Mouse (Mus musculus) myocyte (in vitro differentiated cells): ENCODE results near the gene Kif26b.

Source experiments
- CEBPB ChIP-seq: IDR thresholded peaks from 2 replicates; pipeline ENCODE4 v1.6.1; 2011; ENCODE audit warnings: mild to moderate bottlenecking, moderate library complexity; ENCODE audit not compliant: poor library complexity, insufficient read depth, severe bottlenecking
- E2F4 ChIP-seq: IDR thresholded peaks from one replicate; pipeline ENCODE4 v1.6.1; 2011; ENCODE audit warnings: mild to moderate bottlenecking, control low read depth, moderate library complexity; ENCODE audit not compliant: insufficient read depth
- MAX ChIP-seq: IDR thresholded peaks from one replicate; pipeline ENCODE4 v1.6.1; 2011; ENCODE audit warnings: low read depth, mild to moderate bottlenecking, control low read depth
- MYOD1 ChIP-seq, 3 experiments: IDR thresholded peaks; one replicate each; pipeline ENCODE4 v1.6.1; 2011; ENCODE audit warnings: control low read depth in 2 of 3, low read depth in 2 of 3, mild to moderate bottlenecking in 2 of 3, moderate library complexity in 1 of 3; ENCODE audit not compliant: insufficient read length in 2 of 3, control insufficient read depth in 1 of 3
- MYOG ChIP-seq, 3 experiments: IDR thresholded peaks; one replicate each; pipeline ENCODE4 v1.6.1; 2011; ENCODE audit warnings: control low read depth in 2 of 3, low read depth in 2 of 3, mild to moderate bottlenecking in 2 of 3; ENCODE audit not compliant: insufficient read length in 2 of 3, control insufficient read depth in 1 of 3, insufficient read depth in 1 of 3
- POLR2A ChIP-seq: IDR thresholded peaks from one replicate; pipeline ENCODE4 v1.6.1; 2011; ENCODE audit warnings: low read depth, mild to moderate bottlenecking, control low read depth, moderate library complexity; ENCODE audit not compliant: insufficient read length
- POLR2AphosphoS2 ChIP-seq: IDR thresholded peaks from one replicate; pipeline ENCODE4 v1.6.1; 2011; ENCODE audit warnings: low read depth, control low read depth; ENCODE audit not compliant: insufficient read length
- REST ChIP-seq: IDR thresholded peaks from one replicate; pipeline ENCODE4 v1.6.1; 2011; ENCODE audit warnings: mild to moderate bottlenecking, control low read depth, moderate library complexity; ENCODE audit not compliant: insufficient read depth, insufficient read length
- TCF12 ChIP-seq: IDR thresholded peaks from one replicate; pipeline ENCODE4 v1.6.1; 2011; ENCODE audit warnings: mild to moderate bottlenecking, control low read depth; ENCODE audit not compliant: poor library complexity, insufficient read depth, severe bottlenecking
- USF1 ChIP-seq: IDR thresholded peaks from one replicate; pipeline ENCODE4 v1.6.1; 2011; ENCODE audit warnings: low read depth, mild to moderate bottlenecking, control low read depth, moderate library complexity

- no peak for TF ChIP-seq POLR2A
- no peak for TF ChIP-seq USF1
- no peak for TF ChIP-seq TCF12
- no peak for TF ChIP-seq E2F4
- no peak for TF ChIP-seq CEBPB
- TF ChIP-seq POLR2AphosphoS2, result no peak
- no peak for TF ChIP-seq MYOG (IDR thresholded peaks at IDR 0.05; ENCODE audit: control insufficient read depth in 1 of 3, insufficient read depth in 1 of 3, insufficient read length in 2 of 3, low read depth in 2 of 3)
- TF ChIP-seq MYOD1 (IDR thresholded peaks at IDR 0.05; ENCODE audit: control insufficient read depth in 1 of 3, insufficient read length in 2 of 3, low read depth in 2 of 3), result no peak
- no peak for TF ChIP-seq MAX
- TF ChIP-seq REST, result no peak
Observed at GRCm38 (mm10) chr1:178792726-178793125, 263.8 kb downstream of the Kif26b start.
